Mouse (Mus musculus) hindbrain, embryonic 13.5 days (tissue): ENCODE data around the gene Six3. TPM values are rescaled to one million over a fixed set of nuclear protein-coding genes. Genes with fewer than 3 reads are reported as not detected.
A peak's percentile ranks its signal among the peaks of the same experiment; 100 is the strongest.

Experiments
- ATAC-seq: fragments of 200-750 bp; cut with Nextera tagmentation; 2 replicates; pipeline ENCODE4 v1.8.0; 2017; ENCODE audit warnings: moderate TSS enrichment; ENCODE audit not compliant: low FRiP score
- H3K27ac ChIP-seq: fragments of 300-500 bp; sonication (generic); 2 replicates; pipeline ENCODE4 v1.5.1; 2015; ENCODE audit warnings: inconsistent platforms, mild to moderate bottlenecking, moderate library complexity
- H3K27me3 ChIP-seq: fragments of 300-500 bp; sonication (generic); 2 replicates; pipeline ENCODE4 v1.6.1; 2015; ENCODE audit warnings: mild to moderate bottlenecking, inconsistent platforms
- H3K36me3 ChIP-seq: fragments of 300-500 bp; sonication (generic); 2 replicates; pipeline ENCODE4 v1.6.1; 2015; ENCODE audit warnings: mild to moderate bottlenecking, inconsistent platforms
- H3K4me1 ChIP-seq: fragments of 300-500 bp; sonication (generic); replicated peaks from 2 replicates; pipeline ENCODE4 v1.6.1; 2015; ENCODE audit warnings: inconsistent platforms
- H3K4me2 ChIP-seq: fragments of 300-500 bp; sonication (generic); 2 replicates; pipeline ENCODE4 v1.6.1; 2015; ENCODE audit warnings: inconsistent platforms, mild to moderate bottlenecking, moderate library complexity
- H3K4me3 ChIP-seq: fragments of 300-500 bp; sonication (generic); 2 replicates; pipeline ENCODE4 v1.5.1; 2015; ENCODE audit warnings: mild to moderate bottlenecking, inconsistent platforms
- H3K9ac ChIP-seq: fragments of 300-500 bp; sonication (generic); 2 replicates; pipeline ENCODE4 v1.6.1; 2015; ENCODE audit warnings: mild to moderate bottlenecking, inconsistent platforms
- H3K9me3 ChIP-seq: fragments of 300-500 bp; sonication (generic); 2 replicates; pipeline ENCODE4 v1.6.1; 2016; ENCODE audit warnings: inconsistent platforms
- WGBS: fragments of 180-500 bp; shearing (Covaris S2); methylation state at CpG from one replicate; pipeline ENCODE4 v1.1.7; 2015; 5-methylcytosine and 5-hydroxymethylcytosine counted together
- polyA plus RNA-seq: library from polyadenylated mRNA; unstranded; fragments of >200 nt; fragmentation: Nextera tagmentation; extraction: Ambion mirVana; gene quantifications from 2 replicates; pipeline ENCODE4 v1.2.1, GENCODE M21; 2015

The Six3 gene
- polyA plus RNA-seq, 1 experiment from 2014 or later = 0.97 TPM

DNA sequence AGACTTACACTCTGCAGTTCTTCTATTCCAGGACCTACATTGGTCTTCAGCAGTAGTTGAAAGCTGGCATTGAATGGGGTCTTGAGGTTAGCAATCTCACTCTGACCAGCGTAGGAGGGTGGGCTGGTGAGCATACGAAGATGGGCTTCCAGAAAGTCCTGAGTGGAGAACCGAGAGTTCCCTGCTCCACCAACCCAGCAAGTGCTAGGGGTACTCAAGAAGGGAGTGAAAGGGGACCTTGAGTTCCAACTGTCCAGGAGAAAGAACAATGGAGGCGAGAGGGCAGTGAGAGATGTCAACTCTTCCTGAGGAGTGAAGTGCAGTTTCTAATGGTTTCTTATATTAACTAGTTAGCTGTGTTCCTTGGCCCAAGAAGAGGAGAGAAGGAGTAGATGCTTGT, 2.2 kb downstream of the Six3 start:
- Histone ChIP-seq H3K36me3 (no peaks in the 10 kb centered on the region), H3K9me3 (no peaks in the 10 kb centered on the region), H3K27me3 (peaks cover 100% of the 10 kb centered on the region), H3K27ac (no peak overlapping the region), H3K4me1 (no peaks in the 10 kb centered on the region), H3K4me3 (no peak overlapping the region), H3K9ac (no peak overlapping the region), H3K4me2 (no peak overlapping the region)
- WGBS = 3% methylated on average over 4 of the region's 4 CpGs
- no peak for ATAC-seq

DNA sequence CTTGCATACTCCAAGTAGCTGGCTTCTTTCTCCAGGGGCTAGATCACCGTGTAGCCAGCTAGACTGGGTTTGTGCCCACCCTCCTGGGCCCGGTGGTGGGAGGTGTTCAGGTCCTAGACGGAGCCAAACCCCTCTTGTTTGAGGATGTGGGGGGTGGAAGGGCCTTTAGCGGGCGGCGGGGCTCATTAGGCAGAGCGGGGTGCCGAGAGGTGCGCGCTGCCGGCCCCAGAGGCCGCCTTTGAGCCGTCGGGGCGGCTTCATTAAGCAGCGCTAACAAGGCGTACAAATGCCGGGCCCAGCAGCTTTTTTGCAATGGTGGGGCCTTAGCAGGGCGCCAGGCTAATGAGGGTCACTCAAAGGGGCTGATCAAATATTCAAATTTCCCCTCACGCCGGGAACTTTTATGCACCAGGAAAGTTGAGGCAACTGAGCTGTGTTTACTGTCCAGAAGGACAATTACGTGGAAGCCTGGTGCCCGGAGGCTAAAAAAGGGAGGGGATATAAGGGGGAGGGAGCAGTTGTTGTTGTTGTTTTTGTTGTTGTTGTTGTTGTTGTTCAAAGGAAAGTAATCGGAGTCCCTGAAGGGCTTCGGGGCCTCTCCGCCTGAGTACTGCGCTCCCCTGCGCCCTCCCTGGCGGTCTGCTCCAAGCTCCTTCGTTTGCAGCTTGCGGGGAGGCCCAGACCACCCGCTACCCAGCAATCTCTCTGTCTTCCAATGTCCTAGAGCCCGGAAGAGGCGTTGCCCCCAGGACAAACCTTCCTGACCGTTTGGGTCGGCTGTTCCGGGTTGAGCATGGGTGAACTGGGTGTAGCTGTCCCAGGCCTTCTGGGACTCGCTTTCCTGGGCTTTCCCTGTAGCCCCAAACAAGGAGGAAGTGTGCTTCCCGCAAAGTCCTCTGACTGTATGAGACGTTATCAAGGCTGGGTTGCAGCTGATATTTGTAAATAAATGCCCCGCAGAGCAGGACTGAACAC, 3.4 kb downstream of the Six3 start:
- WGBS = under 1% methylated on average over 41 of the region's 41 CpGs
- Histone ChIP-seq H3K27ac (no peak overlapping the region), H3K4me2 (no peak overlapping the region), H3K36me3 (no peaks in the 10 kb centered on the region), H3K9me3 (no peaks in the 10 kb centered on the region), H3K27me3 (peaks cover 100% of the 10 kb centered on the region), H3K4me1 (peaks cover 10% of the 10 kb centered on the region), H3K4me3 (no peak overlapping the region), H3K9ac (no peak overlapping the region)
- no peak for ATAC-seq

DNA sequence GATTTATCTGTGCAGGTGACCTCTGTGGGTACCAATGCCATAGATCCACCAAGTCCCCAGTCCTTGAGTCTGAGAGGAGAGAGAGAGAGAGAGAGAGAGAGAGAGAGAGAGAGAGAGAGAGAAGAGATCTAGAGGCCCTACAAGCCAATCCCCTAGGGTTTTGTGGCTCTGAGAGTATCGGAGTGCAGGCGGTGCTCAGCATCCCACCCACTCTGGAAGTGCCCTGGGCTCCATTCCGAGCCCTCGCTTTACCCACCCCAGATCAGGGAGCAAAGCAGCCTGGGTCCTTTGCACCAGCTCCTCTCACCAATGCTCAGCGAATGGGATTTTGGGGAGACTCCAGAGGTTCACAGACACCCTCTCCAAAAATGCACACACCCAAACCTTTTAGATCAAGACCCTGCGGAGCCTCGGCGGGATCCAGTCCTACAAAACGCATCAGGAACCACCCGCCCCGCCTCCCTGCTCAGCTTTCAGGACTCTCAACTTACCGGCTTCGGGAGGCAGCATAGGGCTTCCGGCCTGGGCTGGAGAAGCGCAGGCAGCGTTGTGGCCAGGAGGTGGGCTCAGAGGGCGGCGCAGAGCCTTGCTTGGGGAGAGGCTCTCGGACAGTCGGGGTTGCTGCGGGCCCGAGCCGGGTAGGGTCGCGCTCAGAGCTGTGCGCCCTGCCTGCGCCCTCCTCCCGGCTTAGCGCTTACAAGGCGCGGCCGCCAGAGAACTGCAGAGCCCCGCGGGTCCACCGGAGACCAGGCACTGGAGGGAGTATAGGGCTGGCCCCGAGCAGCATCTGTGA, 4.4 kb downstream of the Six3 start:
- H3K36me3 ChIP-seq = no peaks in the 10 kb centered on the region
- peak overlapping the region; percentile 16; the same call in 1 of the 2 replicates for H3K4me3 ChIP-seq
- no peaks in the 10 kb centered on the region for H3K9me3 ChIP-seq
- no peak for ATAC-seq
- H3K27me3 ChIP-seq = peaks cover 100% of the 10 kb centered on the region
- under 1% methylated on average over 35 of the region's 36 CpGs for WGBS
- H3K4me2 ChIP-seq = peak overlapping the region; percentile 17
- peaks cover 11% of the 10 kb centered on the region for H3K4me1 ChIP-seq
- no peak overlapping the region for H3K9ac ChIP-seq
- H3K27ac ChIP-seq = no peak overlapping the region

DNA sequence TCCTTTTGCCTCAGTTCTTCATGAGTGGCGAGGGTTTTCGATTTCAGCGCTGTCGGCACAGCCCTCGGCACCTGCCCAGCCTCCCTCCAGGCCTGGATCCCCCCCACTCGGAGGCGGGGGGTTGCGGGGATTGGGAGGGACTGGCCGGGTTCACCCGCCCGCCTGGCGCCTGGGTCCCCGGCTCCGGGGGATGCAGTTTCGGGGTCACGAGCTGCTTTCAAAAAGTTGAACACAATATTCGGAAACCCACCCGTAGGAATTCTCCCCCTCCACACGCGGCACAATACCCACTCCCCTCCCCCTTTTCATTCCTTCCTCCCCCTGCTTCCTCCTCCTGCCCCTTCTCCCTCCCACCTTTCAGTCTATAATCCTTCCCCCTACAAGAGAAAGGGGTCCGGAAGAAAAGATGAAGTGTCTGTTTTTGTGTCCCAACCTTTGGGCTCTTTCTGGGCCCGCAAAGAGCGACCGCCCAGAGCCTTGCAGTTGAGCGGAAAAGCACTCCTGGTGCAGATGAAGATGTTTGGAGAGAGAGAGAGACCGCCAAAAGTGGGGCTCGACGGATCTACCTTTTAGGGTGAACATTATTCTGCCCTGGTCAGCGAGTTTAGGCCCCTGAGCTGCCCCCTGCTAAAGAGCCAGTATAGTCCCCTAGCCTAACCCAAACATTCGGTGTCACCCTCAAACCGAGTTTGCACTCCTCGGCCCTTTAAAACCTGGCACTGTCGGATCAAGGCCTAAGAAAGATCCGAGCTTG, 5.1 kb downstream of the Six3 start:
- Histone ChIP-seq H3K4me1 (peaks cover 12% of the 10 kb centered on the region), H3K36me3 (no peaks in the 10 kb centered on the region), H3K27ac (no peak overlapping the region), H3K9me3 (no peaks in the 10 kb centered on the region), H3K4me2 (peak overlapping the region; percentile 17), H3K27me3 (peaks cover 100% of the 10 kb centered on the region), H3K9ac (no peak overlapping the region), H3K4me3 (peak overlapping the region; percentile 16; the same call in 1 of the 2 replicates)
- 2% methylated on average over 34 of the region's 34 CpGs for WGBS
- no peak for ATAC-seq

DNA sequence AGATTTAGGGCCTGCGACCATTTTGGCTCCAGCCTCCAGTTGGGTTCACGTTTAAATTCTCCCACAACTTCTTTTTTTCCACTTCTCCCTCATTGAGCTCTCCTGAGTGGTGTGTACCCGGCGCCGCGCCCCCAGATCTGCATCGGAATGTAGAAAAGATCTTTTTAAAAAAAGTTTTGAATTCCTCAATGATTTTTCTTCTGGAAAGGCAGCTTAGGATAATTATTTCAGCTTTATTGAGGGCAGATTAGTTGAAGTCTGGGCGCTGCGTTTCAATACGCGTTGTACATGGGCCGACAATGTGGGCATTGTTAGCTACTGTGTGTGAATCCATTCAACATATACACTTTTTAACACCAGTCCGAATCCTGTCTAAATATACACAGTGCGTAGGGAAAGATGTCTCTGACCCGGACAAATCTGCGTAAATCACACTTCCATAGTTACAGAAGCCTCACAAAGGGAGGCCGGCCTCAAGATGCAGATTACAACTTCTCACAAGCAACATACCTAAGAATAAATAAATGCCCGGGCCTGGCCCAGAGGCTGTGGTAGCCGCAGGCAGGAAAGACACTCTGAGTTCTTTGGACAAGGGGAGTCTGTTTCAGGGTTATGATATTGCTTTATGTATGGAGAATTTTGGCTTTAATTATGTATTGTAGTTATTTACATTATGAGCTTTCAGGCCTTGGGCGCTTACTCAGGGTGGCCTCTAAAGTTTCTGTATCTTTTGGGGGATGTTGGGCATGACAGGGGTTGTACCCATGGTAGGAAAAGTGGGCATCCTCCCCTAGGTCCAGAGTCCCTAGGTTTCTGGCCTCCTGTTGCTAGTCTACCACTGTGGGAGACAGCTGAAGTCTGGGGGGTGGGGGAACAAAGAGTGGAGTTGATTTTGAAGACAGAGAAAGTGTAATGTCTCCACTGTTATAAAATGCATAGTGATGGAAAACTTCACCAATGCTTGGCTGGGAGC, 6.0 kb downstream of the Six3 start:
- Histone ChIP-seq H3K36me3 (no peaks in the 10 kb centered on the region), H3K9ac (no peak overlapping the region), H3K9me3 (no peaks in the 10 kb centered on the region), H3K4me2 (no peak overlapping the region), H3K27ac (no peak overlapping the region), H3K27me3 (peaks cover 97% of the 10 kb centered on the region), H3K4me3 (no peak overlapping the region), H3K4me1 (peaks cover 14% of the 10 kb centered on the region)
- WGBS = 3% methylated on average over 20 of the region's 20 CpGs
- ATAC-seq = no peak

DNA sequence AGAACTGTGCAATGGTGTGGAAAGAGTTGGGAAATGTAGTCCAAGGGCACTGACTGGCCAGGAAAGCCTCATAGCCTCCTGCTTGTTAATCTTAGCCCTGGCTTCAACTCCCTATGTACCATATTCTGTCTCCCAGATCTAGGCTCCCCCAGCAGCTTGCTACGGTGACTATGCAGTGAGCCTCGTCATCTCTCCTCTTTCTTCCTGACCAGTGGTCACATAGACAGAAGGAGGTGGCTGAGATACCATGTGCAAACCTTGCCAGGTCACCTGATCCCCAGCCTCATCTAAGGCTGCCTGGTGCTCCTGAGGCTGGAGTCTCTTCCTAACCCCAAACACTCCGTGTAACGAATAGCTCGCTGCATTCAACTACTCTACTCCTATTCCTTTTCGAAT, 6.7 kb downstream of the Six3 start:
- no peak overlapping the region for H3K9ac ChIP-seq
- peaks cover 14% of the 10 kb centered on the region for H3K4me1 ChIP-seq
- peaks cover 95% of the 10 kb centered on the region for H3K27me3 ChIP-seq
- H3K9me3 ChIP-seq = no peaks in the 10 kb centered on the region
- H3K4me2 ChIP-seq = no peak overlapping the region
- H3K36me3 ChIP-seq = no peaks in the 10 kb centered on the region
- H3K4me3 ChIP-seq = no peak overlapping the region
- under 1% methylated on average over 6 of the region's 6 CpGs for WGBS
- no peak for ATAC-seq
- H3K27ac ChIP-seq = no peak overlapping the region

DNA sequence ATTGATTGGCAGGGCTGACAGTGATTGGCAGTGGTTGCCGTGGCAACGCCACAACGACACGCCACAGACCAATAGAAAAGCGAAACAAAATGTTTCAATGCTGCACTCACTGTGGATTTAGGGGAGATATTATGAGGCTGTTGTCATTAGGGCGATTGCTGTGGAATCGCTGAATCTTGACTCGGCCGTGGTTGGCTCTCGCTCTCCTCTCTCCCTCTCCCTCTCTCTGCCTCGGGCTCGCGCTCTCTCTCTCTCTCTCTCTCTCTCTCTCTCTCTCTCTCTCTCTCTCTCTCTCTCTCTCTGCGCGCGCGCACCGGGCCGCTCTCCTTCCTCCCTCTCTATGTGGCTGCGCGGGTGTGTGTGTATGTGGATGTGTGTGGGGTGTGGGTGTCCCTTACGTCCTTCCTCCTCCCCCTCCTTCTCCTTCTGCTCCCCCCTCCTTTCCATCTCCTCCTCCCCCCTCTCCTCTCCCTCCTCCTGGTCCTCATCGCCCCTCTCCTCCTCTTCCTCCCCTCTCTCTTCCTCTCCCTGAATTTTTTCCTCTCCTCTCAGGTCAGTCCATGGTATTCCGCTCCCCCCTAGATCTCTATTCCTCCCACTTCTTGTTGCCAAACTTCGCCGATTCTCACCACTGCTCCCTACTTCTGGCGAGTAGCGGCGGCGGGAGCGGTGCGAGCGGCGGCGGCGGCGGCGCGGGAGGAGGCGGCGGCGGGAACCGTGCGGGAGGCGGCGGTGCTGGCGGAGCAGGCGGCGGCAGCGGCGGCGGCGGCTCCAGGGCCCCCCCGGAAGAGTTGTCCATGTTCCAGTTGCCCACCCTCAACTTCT, 7.5 kb downstream of the Six3 start:
- no peak for ATAC-seq
- Histone ChIP-seq H3K27ac (no peak overlapping the region), H3K4me2 (peak overlapping the region; percentile 40), H3K36me3 (no peaks in the 10 kb centered on the region), H3K4me1 (peaks cover 14% of the 10 kb centered on the region), H3K9ac (no peak overlapping the region), H3K4me3 (peak overlapping the region; percentile 22), H3K9me3 (no peaks in the 10 kb centered on the region), H3K27me3 (peaks cover 95% of the 10 kb centered on the region)
- WGBS = under 1% methylated on average over 46 of the region's 54 CpGs

DNA sequence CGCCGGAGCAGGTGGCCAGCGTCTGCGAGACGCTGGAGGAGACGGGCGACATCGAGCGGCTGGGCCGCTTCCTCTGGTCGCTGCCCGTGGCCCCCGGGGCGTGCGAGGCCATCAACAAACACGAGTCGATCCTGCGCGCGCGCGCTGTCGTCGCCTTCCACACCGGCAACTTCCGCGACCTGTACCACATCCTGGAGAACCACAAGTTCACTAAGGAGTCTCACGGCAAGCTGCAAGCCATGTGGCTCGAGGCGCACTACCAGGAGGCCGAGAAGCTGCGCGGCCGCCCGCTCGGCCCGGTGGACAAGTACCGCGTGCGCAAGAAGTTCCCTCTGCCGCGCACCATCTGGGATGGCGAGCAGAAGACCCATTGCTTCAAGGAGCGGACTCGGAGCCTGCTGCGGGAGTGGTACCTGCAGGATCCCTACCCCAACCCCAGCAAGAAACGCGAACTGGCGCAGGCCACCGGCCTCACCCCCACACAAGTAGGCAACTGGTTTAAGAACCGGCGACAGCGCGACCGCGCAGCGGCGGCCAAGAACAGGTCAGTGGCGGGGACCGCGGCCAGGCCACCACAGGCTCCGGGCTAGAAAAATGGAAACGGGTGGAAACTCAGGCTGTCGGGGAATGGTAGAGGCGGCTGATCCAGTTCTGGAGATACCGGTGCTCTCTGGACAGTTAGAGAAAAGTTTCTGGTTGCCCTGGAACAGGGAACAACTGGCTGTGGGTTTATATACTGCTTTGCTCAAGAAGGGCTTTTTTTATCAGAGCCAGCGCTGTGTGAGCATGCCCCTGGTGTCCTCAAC, 8.3 kb downstream of the Six3 start:
- Histone ChIP-seq H3K4me3 (peak overlapping the region; percentile 22), H3K27ac (no peak overlapping the region), H3K36me3 (no peaks in the 10 kb centered on the region), H3K4me2 (peak overlapping the region; percentile 40), H3K9ac (no peak overlapping the region), H3K4me1 (peaks cover 14% of the 10 kb centered on the region), H3K27me3 (peaks cover 95% of the 10 kb centered on the region), H3K9me3 (no peaks in the 10 kb centered on the region)
- under 1% methylated on average over 66 of the region's 67 CpGs for WGBS
- no peak for ATAC-seq

DNA sequence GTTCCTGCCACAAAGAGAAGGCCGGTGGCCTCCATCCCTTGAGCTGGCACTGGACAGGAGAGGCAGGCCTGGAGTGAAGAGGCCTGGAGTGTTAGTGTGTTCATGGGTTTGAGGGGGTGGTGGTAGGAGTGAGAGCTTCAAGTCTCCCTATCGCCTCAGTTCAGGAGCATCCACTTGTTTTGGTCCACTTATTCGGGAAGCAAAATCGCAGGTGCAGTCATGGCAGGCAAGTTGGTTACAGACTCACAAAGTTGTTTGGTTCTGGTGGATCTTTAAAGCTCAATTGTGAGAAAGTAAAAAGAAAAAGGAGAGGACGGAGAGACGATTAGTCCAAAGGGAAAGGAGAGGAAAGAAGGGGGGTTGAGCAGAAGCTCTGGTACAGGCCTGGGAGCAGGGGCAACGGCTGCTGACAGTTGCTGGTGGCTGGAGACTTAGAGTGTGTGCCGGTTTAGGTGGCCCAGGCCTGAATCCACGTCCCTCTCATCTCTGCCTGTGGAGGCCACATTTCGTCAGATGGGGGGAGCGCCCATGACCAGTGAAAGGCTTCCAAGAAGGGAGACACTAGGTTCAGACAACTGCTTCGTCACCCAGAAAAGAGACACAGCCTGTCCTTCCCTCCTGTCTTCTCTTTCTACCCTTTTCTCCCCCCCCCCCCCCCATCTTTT, 9.2 kb downstream of the Six3 start:
- H3K9me3 ChIP-seq = no peaks in the 10 kb centered on the region
- no peak overlapping the region for H3K4me3 ChIP-seq
- H3K27ac ChIP-seq = no peak overlapping the region
- no peaks in the 10 kb centered on the region for H3K36me3 ChIP-seq
- H3K9ac ChIP-seq = no peak overlapping the region
- WGBS = 2% methylated on average over 12 of the region's 12 CpGs
- H3K4me2 ChIP-seq = no peak overlapping the region
- H3K27me3 ChIP-seq = peaks cover 95% of the 10 kb centered on the region
- H3K4me1 ChIP-seq = peaks cover 14% of the 10 kb centered on the region
- ATAC-seq = no peak
